ENCODE assay signal across 8 mouse cellular contexts in the genomic region with DNA sequence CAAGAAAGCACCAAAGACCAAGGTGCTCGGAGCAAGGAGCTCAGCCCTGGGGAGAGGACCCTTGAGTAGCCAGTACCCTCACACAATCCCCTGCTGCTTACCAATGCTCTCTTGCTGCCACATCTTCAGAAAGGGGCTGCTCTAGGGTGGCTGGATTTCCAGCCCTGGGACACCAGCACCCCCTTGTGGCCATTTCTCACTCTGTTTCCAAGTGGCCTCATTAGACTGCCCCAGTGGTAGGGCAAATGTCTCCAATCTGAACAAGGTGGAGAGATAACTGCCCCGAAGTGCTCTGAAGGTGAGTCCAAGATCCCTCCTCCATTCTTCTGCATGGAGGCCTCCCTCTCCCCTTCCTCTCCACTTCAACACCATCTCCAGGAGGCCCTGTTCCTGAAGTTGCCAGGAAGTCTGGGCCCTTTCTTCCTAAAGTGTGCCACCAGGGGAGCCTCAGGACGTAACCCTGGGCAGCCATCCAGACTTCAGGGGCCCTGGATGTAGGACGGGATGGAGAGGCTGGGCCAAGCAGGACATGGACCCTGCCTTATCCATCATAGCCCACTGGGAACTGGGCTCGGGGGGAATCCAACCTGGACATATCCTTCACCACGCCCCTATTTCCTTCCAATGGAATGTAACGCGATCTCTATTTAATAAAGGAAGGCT. TPM values are rescaled to one million over a fixed set of nuclear protein-coding genes. Genes with fewer than 3 reads are reported as not detected.
DNase-seq lines count a peak whose midpoint lies in the region; ATAC-seq and TF ChIP-seq lines count a peak whose summit lies in the region.

No protein-coding gene starts in this region.

- H3K9me3 ChIP-seq in kidney, embryonic 14.5 days (ENCODE audit: control insufficient read depth, low read length), result no peaks in the 10 kb centered on the region
- H3K9me3 ChIP-seq in midbrain, postnatal 0 days (ENCODE audit: low read length), result no peaks in the 10 kb centered on the region

- H3K4me3 ChIP-seq in kidney, embryonic 14.5 days (ENCODE audit: low read length), result no peak overlapping the region
- no peak overlapping the region for H3K4me3 ChIP-seq in midbrain, postnatal 0 days (ENCODE audit: low read depth, low read length)

- no peaks in the 10 kb centered on the region for H3K27me3 ChIP-seq in kidney, embryonic 14.5 days (ENCODE audit: control insufficient read depth, insufficient read depth, low read length)
- no peaks in the 10 kb centered on the region for H3K27me3 ChIP-seq in midbrain, postnatal 0 days (ENCODE audit: insufficient read depth, low read length)

- H3K27ac ChIP-seq in kidney, embryonic 14.5 days (ENCODE audit: low read depth, low read length), result no peak overlapping the region
- no peak overlapping the region for H3K27ac ChIP-seq in midbrain, postnatal 0 days (ENCODE audit: low read depth, low read length)

- no peak overlapping the region for H3K4me2 ChIP-seq in kidney, embryonic 14.5 days (replicated peaks; ENCODE audit: low read depth, low read length)
- H3K4me2 ChIP-seq in midbrain, postnatal 0 days (ENCODE audit: low read depth, low read length, poor library complexity, severe bottlenecking), result no peak overlapping the region

- no peaks in the 10 kb centered on the region for H3K36me3 ChIP-seq in kidney, embryonic 14.5 days (ENCODE audit: control insufficient read depth, insufficient read depth, low read length)
- H3K36me3 ChIP-seq in midbrain, postnatal 0 days (ENCODE audit: insufficient read depth, low read length), result peaks cover 12% of the 10 kb centered on the region; the same call in 1 of the 2 replicates

- WGBS in kidney, embryonic 14.5 days, result 60% methylated on average over 8 of the region's 8 CpGs
- WGBS in midbrain, postnatal 0 days, result 55% methylated on average over 8 of the region's 8 CpGs

- peaks cover 10% of the 10 kb centered on the region for H3K4me1 ChIP-seq in kidney, embryonic 14.5 days (ENCODE audit: control insufficient read depth, insufficient read depth, low read length)
- H3K4me1 ChIP-seq in midbrain, postnatal 0 days (ENCODE audit: insufficient read depth, low read length), result no peaks in the 10 kb centered on the region

- H3K9ac ChIP-seq in kidney, embryonic 14.5 days (ENCODE audit: low read depth, low read length), result no peak overlapping the region
- no peak overlapping the region for H3K9ac ChIP-seq in midbrain, postnatal 0 days (replicated peaks; ENCODE audit: low read length, poor library complexity, severe bottlenecking)

- TF ChIP-seq CTCF in midbrain, postnatal 0 days (IDR thresholded peaks at IDR 0.05), result peak; percentile 85

- peak; percentile 77 for ATAC-seq in granulocyte monocyte progenitor cell, adult 5-6 weeks (replicated peaks; ENCODE audit: poor library complexity, severe bottlenecking)
- ATAC-seq in kidney, embryonic 14.5 days (ENCODE audit: low FRiP score, low TSS enrichment), result peak; percentile 75
- peak; percentile 41 for ATAC-seq in midbrain, postnatal 0 days (ENCODE audit: low FRiP score)

- DNase-seq in 3T3-L1 (ENCODE audit: low read depth, low spot score) (peak; percentile 91), liver (peak; percentile 83)
- DNase-seq in adrenal gland, adult 8-10 months, result peak; percentile 68
- DNase-seq in embryo, embryonic 11 days, result peak; percentile 83
- peak; percentile 69 for DNase-seq in midbrain, postnatal 0 days (ENCODE audit: low spot score)
- DNase-seq in spleen, postnatal 4 days (ENCODE audit: low spot score in 2 of 2), result peak; percentile 87 to 97

RNA-seq across cellular contexts. Expression of a gene that starts 6.5 kb away (rescaled TPM):
- total RNA-seq in adrenal gland, adult 8-10 months (2022), result 10 to 100 TPM in 3 of 4 experiments, 1 to 10 TPM in 1; 9.9 to 55.1 (median 22.0) TPM
- 0.38 and 0.97 TPM in 2 replicates for total RNA-seq in granulocyte monocyte progenitor cell, adult 5-6 weeks (2014; fragmentation: Nextera tagmentation)
- total RNA-seq in granulocyte monocyte progenitor cell, adult 5-6 weeks (2017), result 0.22 and 1.4 TPM in 2 replicates
- polyA plus RNA-seq in kidney, embryonic 14.5 days (2014; fragmentation: Nextera tagmentation; extraction: Ambion mirVana), result 8.3 and 10.4 TPM in 2 replicates
- total RNA-seq in midbrain, postnatal 0 days (2014; rRNA removed), result 74.6 and 92.8 TPM in 2 replicates
- 38.8 and 39.2 TPM in 2 replicates for polyA plus RNA-seq in midbrain, postnatal 0 days (2015; fragmentation: Nextera tagmentation; extraction: Ambion mirVana)

RNA-seq across cellular contexts. Expression of a gene that starts 33.4 kb away (rescaled TPM):
- 10 to 100 TPM in 2 of 4 experiments, 1 to 10 TPM in 2; 6.5 to 13.3 (median 9.5) TPM for total RNA-seq in adrenal gland, adult 8-10 months (2022)
- 3.7 and 8.2 TPM in 2 replicates for total RNA-seq in granulocyte monocyte progenitor cell, adult 5-6 weeks (2014; fragmentation: Nextera tagmentation)
- 1.9 and 2.8 TPM in 2 replicates for total RNA-seq in granulocyte monocyte progenitor cell, adult 5-6 weeks (2017)
- 20.3 and 26.2 TPM in 2 replicates for polyA plus RNA-seq in kidney, embryonic 14.5 days (2014; fragmentation: Nextera tagmentation; extraction: Ambion mirVana)
- total RNA-seq in midbrain, postnatal 0 days (2014; rRNA removed), result 20.6 and 23.3 TPM in 2 replicates
- 21.7 and 23.5 TPM in 2 replicates for polyA plus RNA-seq in midbrain, postnatal 0 days (2015; fragmentation: Nextera tagmentation; extraction: Ambion mirVana)

RNA-seq across cellular contexts. Expression of a gene that starts 33.5 kb away (rescaled TPM):
- 1 to 10 TPM in 1 of 4 experiments, under 1 TPM in 3; 0.15 to 1.0 (median 0.44) TPM for total RNA-seq in adrenal gland, adult 8-10 months (2022)
- total RNA-seq in granulocyte monocyte progenitor cell, adult 5-6 weeks (2014; fragmentation: Nextera tagmentation), result not detected in 2 replicates
- total RNA-seq in granulocyte monocyte progenitor cell, adult 5-6 weeks (2017), result 0.09 TPM in 1 of 2 replicates, not detected in the other
- 1.1 and 1.2 TPM in 2 replicates for polyA plus RNA-seq in kidney, embryonic 14.5 days (2014; fragmentation: Nextera tagmentation; extraction: Ambion mirVana)
- total RNA-seq in midbrain, postnatal 0 days (2014; rRNA removed), result 2.5 and 4.1 TPM in 2 replicates
- polyA plus RNA-seq in midbrain, postnatal 0 days (2015; fragmentation: Nextera tagmentation; extraction: Ambion mirVana), result 2.9 and 3.5 TPM in 2 replicates

RNA-seq across cellular contexts. Expression of a gene that starts 54.5 kb away (rescaled TPM):
- total RNA-seq in adrenal gland, adult 8-10 months (2022), result 1,000 to 10,000 TPM; 2,860 to 3,469 (median 3,019) TPM
- total RNA-seq in granulocyte monocyte progenitor cell, adult 5-6 weeks (2014; fragmentation: Nextera tagmentation), result 806 and 810 TPM in 2 replicates
- total RNA-seq in granulocyte monocyte progenitor cell, adult 5-6 weeks (2017), result 350 and 359 TPM in 2 replicates
- polyA plus RNA-seq in kidney, embryonic 14.5 days (2014; fragmentation: Nextera tagmentation; extraction: Ambion mirVana), result 1,412 and 1,461 TPM in 2 replicates
- 337 and 436 TPM in 2 replicates for total RNA-seq in midbrain, postnatal 0 days (2014; rRNA removed)
- 2,585 and 2,689 TPM in 2 replicates for polyA plus RNA-seq in midbrain, postnatal 0 days (2015; fragmentation: Nextera tagmentation; extraction: Ambion mirVana)

Comparison
In these comparisons a context has a peak if more than half of its experiments do, and no peak if none do; other contexts are left out.
1. RNA of a gene that starts 6.5 kb away (total RNA-seq): 74.6 to 92.8 TPM in midbrain, postnatal 0 days and 9.9 to 55.1 TPM in adrenal gland, adult 8-10 months; 0.22 to 1.4 TPM in granulocyte monocyte progenitor cell, adult 5-6 weeks; every median in the first group is over 4 times any median in the second.
2. Peak in every context shown above with its lines, with median percentiles within 50 percentile points of each other: DNase-seq and ATAC-seq.